ENCODE assay signal across 11 mouse cellular contexts in the genomic region with DNA sequence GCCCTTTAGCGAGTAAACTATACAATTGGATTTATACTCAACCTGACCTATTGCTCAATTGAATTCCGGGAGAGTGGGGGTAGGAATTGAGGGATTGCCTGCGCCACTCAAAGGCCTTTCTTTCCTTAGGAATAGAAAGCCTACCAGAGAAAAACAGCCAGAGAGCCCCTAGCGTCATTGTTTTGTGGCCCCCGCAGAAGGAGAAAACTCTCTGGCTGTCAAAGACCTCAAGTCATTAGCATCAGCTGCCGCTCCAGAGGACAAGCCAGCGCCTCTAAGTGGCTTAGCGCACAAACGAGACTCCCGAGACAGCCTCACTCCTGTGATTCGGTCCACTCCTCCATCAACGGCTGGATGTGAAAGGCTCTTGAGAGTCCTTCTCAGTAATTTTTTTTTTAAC. TPM values are rescaled to one million over a fixed set of nuclear protein-coding genes. Genes with fewer than 3 reads are reported as not detected.
DNase-seq lines count a peak whose midpoint lies in the region; ATAC-seq lines count a peak whose summit lies in the region.
"Had no signal": no experiment of that assay in that cellular context is flagged by ENCODE, and none has a peak within 500 bp of the region (broad histone marks: within the 10 kb centered on the region; RNA-seq: fewer than 3 reads in every experiment).

No protein-coding gene starts in this region.

- H3K4me1 ChIP-seq in forebrain, embryonic 15.5 days, result peaks cover 35% of the 10 kb centered on the region
- H3K4me1 ChIP-seq in midbrain, embryonic 12.5 days, result peaks cover 40% of the 10 kb centered on the region
- H3K4me1 ChIP-seq in intestine, embryonic 15.5 days (replicated peaks), result no peaks in the 10 kb centered on the region

- WGBS in forebrain, embryonic 15.5 days, result under 1% methylated on average over 12 of the region's 12 CpGs
- 0% methylated on average over 12 of the region's 12 CpGs for WGBS in midbrain, embryonic 12.5 days
- 3% methylated on average over 12 of the region's 12 CpGs for WGBS in intestine, embryonic 15.5 days

- no peaks in the 10 kb centered on the region for H3K36me3 ChIP-seq in forebrain, embryonic 15.5 days
- no peaks in the 10 kb centered on the region for H3K36me3 ChIP-seq in midbrain, embryonic 12.5 days
- H3K36me3 ChIP-seq in splenic B cell, adult 2 months (ENCODE audit: control insufficient read depth, insufficient read depth, low read length, poor library complexity, severe bottlenecking), result no peaks in the 10 kb centered on the region
- H3K36me3 ChIP-seq in intestine, embryonic 15.5 days, result no peaks in the 10 kb centered on the region
- H3K36me3 ChIP-seq: limb, embryonic 13.5 days had no signal

- no peak for ATAC-seq in forebrain, embryonic 15.5 days (replicated peaks)
- ATAC-seq in midbrain, embryonic 12.5 days (ENCODE audit: low FRiP score, low read depth), result no peak
- no peak for ATAC-seq in intestine, embryonic 15.5 days

- peak overlapping the region; percentile 88; the same call in 1 of the 2 replicates for H3K27ac ChIP-seq in forebrain, embryonic 15.5 days (replicated peaks)
- no peak overlapping the region for H3K27ac ChIP-seq in midbrain, embryonic 12.5 days (replicated peaks)
- no peak overlapping the region for H3K27ac ChIP-seq in intestine, embryonic 15.5 days
- H3K27ac ChIP-seq: limb, embryonic 13.5 days had no signal

- H3K27me3 ChIP-seq in forebrain, embryonic 15.5 days, result peaks cover 36% of the 10 kb centered on the region
- H3K27me3 ChIP-seq in midbrain, embryonic 12.5 days, result peaks cover 80% of the 10 kb centered on the region
- peaks cover 2% of the 10 kb centered on the region for H3K27me3 ChIP-seq in splenic B cell, adult 2 months (ENCODE audit: control insufficient read depth, insufficient read depth, low read length, poor library complexity, severe bottlenecking)
- peaks cover 70% of the 10 kb centered on the region for H3K27me3 ChIP-seq in intestine, embryonic 15.5 days (replicated peaks)

- peak overlapping the region; percentile 65 for H3K9ac ChIP-seq in forebrain, embryonic 15.5 days (replicated peaks)
- H3K9ac ChIP-seq in midbrain, embryonic 12.5 days (replicated peaks), result no peak overlapping the region
- no peak overlapping the region for H3K9ac ChIP-seq in intestine, embryonic 15.5 days
- H3K9ac ChIP-seq: limb, embryonic 13.5 days had no signal

- DNase-seq in right cerebral cortex, postnatal 4 days, result peak; percentile 19
- DNase-seq in right cerebral cortex, postnatal 36 days (ENCODE audit: low spot score in 2 of 2), result no peak
- peak; percentile 12 for DNase-seq in splenic B cell, adult 2 months (ENCODE audit: low read depth, low spot score)
- no peak for DNase-seq in gastrocnemius, adult 18-20 months (ENCODE audit: low spot score)
- no peak for DNase-seq in adrenal gland, postnatal 36 days
- DNase-seq: thymus, adult 18-20 months had no signal

- H3K4me2 ChIP-seq in forebrain, embryonic 15.5 days (replicated peaks), result peak overlapping the region; percentile 91
- H3K4me2 ChIP-seq in midbrain, embryonic 12.5 days (replicated peaks), result peak overlapping the region; percentile 51
- H3K4me2 ChIP-seq in intestine, embryonic 15.5 days (replicated peaks), result no peak overlapping the region
- H3K4me2 ChIP-seq: limb, embryonic 13.5 days had no signal

- H3K4me3 ChIP-seq in forebrain, embryonic 15.5 days, result peak overlapping the region; percentile 57
- peak overlapping the region; percentile 42 for H3K4me3 ChIP-seq in midbrain, embryonic 12.5 days
- no peak overlapping the region for H3K4me3 ChIP-seq in intestine, embryonic 15.5 days (replicated peaks)
- H3K4me3 ChIP-seq: erythroblast, embryonic 14.5 days had no signal

- no peaks in the 10 kb centered on the region for H3K9me3 ChIP-seq in forebrain, embryonic 15.5 days
- no peaks in the 10 kb centered on the region for H3K9me3 ChIP-seq in midbrain, embryonic 12.5 days
- H3K9me3 ChIP-seq in intestine, embryonic 15.5 days, result no peaks in the 10 kb centered on the region
- H3K9me3 ChIP-seq: limb, embryonic 13.5 days had no signal

RNA-seq across cellular contexts. Expression of gene Prdm8, which starts 12.6 kb away (rescaled TPM):
- 7.9 and 8.7 TPM in 2 replicates for polyA plus RNA-seq in forebrain, embryonic 15.5 days (2015; fragmentation: Nextera tagmentation; extraction: Ambion mirVana)
- 1.7 and 3.3 TPM in 2 replicates for polyA plus RNA-seq in midbrain, embryonic 12.5 days (2016; fragmentation: Nextera tagmentation; extraction: Ambion mirVana)
- total RNA-seq in gastrocnemius, adult 18-20 months (2021), result 1 to 10 TPM in 1 of 2 experiments, under 1 TPM in 1; 0.55 to 1.2 TPM
- 0.13 TPM in 1 of 2 replicates, not detected in the other for polyA plus RNA-seq in intestine, embryonic 15.5 days (2015; fragmentation: Nextera tagmentation; extraction: Ambion mirVana)
- total RNA-seq in adrenal gland, postnatal 36 days (2021), result under 1 TPM in 1 of 2 experiments, not detected in 1; 0.10 TPM

Comparison
In these comparisons a context has a peak if more than half of its experiments do, and no peak if none do; other contexts are left out.
1. DNase-seq: peak in right cerebral cortex, postnatal 4 days (single experiment) and splenic B cell, adult 2 months (single experiment); none in right cerebral cortex, postnatal 36 days (0 of 2), gastrocnemius, adult 18-20 months (single experiment) and adrenal gland, postnatal 36 days (0 of 2).